Mouse (Mus musculus) G1E (cell line): ENCODE data around the gene Hap1.

Experiments used
- CTCF ChIP-seq: IDR thresholded peaks from 2 replicates; pipeline ENCODE4 v1.5.1; 2012; ENCODE audit warnings: low read depth, low read length, inconsistent platforms, mixed read lengths
- GATA1 ChIP-seq: IDR thresholded peaks from 2 replicates; pipeline ENCODE4 v1.6.1; 2012; ENCODE audit warnings: borderline replicate concordance, low read length, inconsistent platforms, mixed read lengths
- GATA2 ChIP-seq: IDR thresholded peaks from 2 replicates; pipeline ENCODE4 v1.6.1; 2012; ENCODE audit warnings: low read depth, low read length, inconsistent platforms, borderline replicate concordance
- POLR2AphosphoS5 ChIP-seq: IDR thresholded peaks from 2 replicates; pipeline ENCODE4 v1.6.1; 2012; ENCODE audit warnings: low read depth, low read length, inconsistent platforms; ENCODE audit not compliant: insufficient replicate concordance
- TAL1 ChIP-seq: conservative IDR thresholded peaks from 2 replicates; pipeline ENCODE4 v1.6.1; 2012; ENCODE audit warnings: low read depth, low read length, inconsistent platforms, mixed read lengths

- TF ChIP-seq TAL1 (no peak), CTCF (no peak), GATA1 (no peak), POLR2AphosphoS5 (no peak), GATA2 (no peak)
These were observed 32.7 kb upstream of the Hap1 start for GRCm38 (mm10) chr11:100388588-100388987.
